Mouse (Mus musculus) MEL (cell line): ENCODE data around the gene Rragd.

Source experiments
- BHLHE40 ChIP-seq: IDR thresholded peaks from 2 replicates; pipeline ENCODE4 v1.6.1; 2012; ENCODE audit warnings: low read depth, mild to moderate bottlenecking, inconsistent platforms, low read length, improper control_type of control experiment, borderline replicate concordance
- CHD2 ChIP-seq: IDR thresholded peaks from 2 replicates; pipeline ENCODE4 v1.6.1; 2011; ENCODE audit warnings: low read length, improper control_type of control experiment
- CTCF ChIP-seq, 3 experiments: IDR thresholded peaks in 2 of 3; conservative IDR thresholded peaks in 1 of 3; 2 replicates each; pipeline ENCODE4 v1.5.1; 2011 to 2012; ENCODE audit warnings: low read length in 3 of 3, low read depth in 2 of 3, mild to moderate bottlenecking in 2 of 3, improper control_type of control experiment in 1 of 3, inconsistent platforms in 1 of 3, mixed read lengths in 1 of 3, moderate library complexity in 1 of 3; ENCODE audit not compliant: control insufficient read depth in 1 of 3, insufficient read depth in 1 of 3, poor library complexity in 1 of 3, severe bottlenecking in 1 of 3
- ELF1 ChIP-seq: IDR thresholded peaks from 2 replicates; pipeline ENCODE4 v1.6.1; 2014; ENCODE audit warnings: low read depth, mild to moderate bottlenecking, inconsistent platforms, low read length, improper control_type of control experiment, moderate library complexity
- EP300 ChIP-seq, 2 experiments: IDR thresholded peaks; 2 replicates each; pipeline ENCODE4 v1.6.1; 2011; ENCODE audit warnings: improper control_type of control experiment in 2 of 2, low read length in 2 of 2, low read depth in 1 of 2, mild to moderate bottlenecking in 1 of 2
- MAFK ChIP-seq: IDR thresholded peaks from 2 replicates; pipeline ENCODE4 v1.6.1; 2011; ENCODE audit warnings: low read depth, mild to moderate bottlenecking, low read length, improper control_type of control experiment, borderline replicate concordance
- MAX ChIP-seq: IDR thresholded peaks from 2 replicates; pipeline ENCODE4 v1.6.1; 2011; ENCODE audit warnings: low read length, improper control_type of control experiment
- MYB ChIP-seq: IDR thresholded peaks from 2 replicates; pipeline ENCODE4 v1.6.1; 2011; ENCODE audit warnings: mild to moderate bottlenecking, low read depth, low read length, improper control_type of control experiment
- NELFE ChIP-seq: IDR thresholded peaks from 2 replicates; pipeline ENCODE4 v1.6.1; 2011; ENCODE audit warnings: low read depth, low read length, improper control_type of control experiment
- NRF1 ChIP-seq: IDR thresholded peaks from 2 replicates; pipeline ENCODE4 v1.6.1; 2014; ENCODE audit warnings: low read depth, mild to moderate bottlenecking, inconsistent platforms, low read length, improper control_type of control experiment, moderate library complexity; ENCODE audit not compliant: poor library complexity, insufficient read depth, severe bottlenecking
- POLR2A ChIP-seq, 2 experiments: IDR thresholded peaks; 2 replicates each; pipeline ENCODE4 v1.6.1; 2011 to 2012; ENCODE audit warnings: low read length in 2 of 2, mild to moderate bottlenecking in 2 of 2, control low read depth in 1 of 2, improper control_type of control experiment in 1 of 2, low read depth in 1 of 2, moderate library complexity in 1 of 2; ENCODE audit not compliant: control insufficient read depth in 1 of 2, insufficient read depth in 1 of 2, poor library complexity in 1 of 2
- RCOR1 ChIP-seq: IDR thresholded peaks from 2 replicates; pipeline ENCODE4 v1.6.1; 2012; ENCODE audit warnings: low read depth, mild to moderate bottlenecking, inconsistent platforms, low read length, improper control_type of control experiment

DNA sequence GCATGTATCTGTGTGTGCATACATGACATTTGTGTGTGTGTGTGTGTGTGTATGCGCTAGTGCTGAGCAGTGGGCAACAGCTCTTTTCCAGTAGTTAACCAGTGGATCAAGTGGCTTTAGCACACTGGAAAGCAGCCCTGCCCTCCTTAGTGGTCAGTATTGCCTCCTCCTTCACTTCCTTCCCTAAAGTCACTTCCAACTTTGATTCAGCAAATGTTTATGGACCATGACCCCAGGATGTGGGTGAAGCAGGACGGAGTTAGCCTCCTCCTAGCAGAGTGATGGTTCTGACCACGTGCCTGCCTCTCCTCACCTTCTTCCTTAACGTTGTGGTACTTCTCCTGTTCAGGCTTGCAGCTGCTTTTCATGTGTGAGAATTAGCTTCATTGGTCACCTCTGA is 57.0 kb downstream of the Rragd start:
- TF ChIP-seq CTCF (IDR thresholded peaks at IDR 0.05 in 2 of 3, conservative IDR thresholded peaks at IDR 0.05 in 1 of 3; ENCODE audit: control insufficient read depth in 1 of 3, insufficient read depth in 1 of 3, low read depth in 2 of 3, low read length in 3 of 3, poor library complexity in 1 of 3, severe bottlenecking in 1 of 3) (no peak), ELF1 (no peak), BHLHE40 (no peak), POLR2A (IDR thresholded peaks at IDR 0.05; ENCODE audit: control insufficient read depth in 1 of 2, insufficient read depth in 1 of 2, low read depth in 1 of 2, low read length in 2 of 2, poor library complexity in 1 of 2) (no peak), MAFK (no peak), RCOR1 (no peak), MAX (no peak), MYB (no peak), NELFE (no peak), NRF1 (no peak), EP300 (IDR thresholded peaks at IDR 0.05; ENCODE audit: low read depth in 1 of 2, low read length in 2 of 2) (no peak), CHD2 (no peak)
